Mouse (Mus musculus) lung, adult 2 months (tissue): Measurements from ENCODE around the gene Gm14525. TPM values are rescaled to one million over a fixed set of nuclear protein-coding genes. Genes with fewer than 3 reads are reported as not detected.
"Not testable (repeated sequence)": the region's sequence is repeated elsewhere in the genome, so short reads cannot be mapped to it uniquely, and the experiment has no call there.

Experiments used
- DNase-seq: peaks from one replicate; pipeline ENCODE4 v3.0.0; 2022
- H3K4me1 ChIP-seq: fragments of 200-500 bp; 2 replicates; pipeline ENCODE4 v1.6.1; 2011; ENCODE audit warnings: low read length; ENCODE audit not compliant: control insufficient read depth, insufficient read depth
- H3K4me3 ChIP-seq: fragments of 200-500 bp; replicated peaks from 2 replicates; pipeline ENCODE3; 2011; ENCODE audit warnings: low read depth, mild to moderate bottlenecking, control low read depth, low read length; ENCODE audit errors: extremely low read depth
- WGBS: fragments of 180-500 bp; shearing (Covaris S2); methylation state at CpG from one replicate; pipeline ENCODE4 v1.1.7; 2018; 5-methylcytosine and 5-hydroxymethylcytosine counted together
- polyA plus RNA-seq: library from polyadenylated mRNA; depleted of rRNA; stranded (reverse); fragments of >200 nt; gene quantifications from 2 replicates; pipeline ENCODE4 v1.2.3, GENCODE M21; 2012; rRNA removed

Gene Gm14525
- not detected in 2 replicates for polyA plus RNA-seq

GRCm38 (mm10) chrX:26702538-26702937 lies at the start of gene Gm14525:
Gm14525 (minus strand) TSS chrX:26702638.
- WGBS = 86% methylated on average over 4 of the region's 5 CpGs
- DNase-seq, H3K4me3 ChIP-seq, H3K4me1 ChIP-seq: not testable (repeated sequence)

Other genes with a start within 250 kb of the Gm14525 start
- gene Slx, start 157.1 kb downstream of the Gm14525 start, polyA plus RNA-seq = not detected in 2 replicates
- not detected in 2 replicates for gene Gm6121, start 233.1 kb upstream of the Gm14525 start, polyA plus RNA-seq